Comparison of ENCODE assay signal across 16 mouse cellular contexts in genomic region chr5:31956336-31956735, GRCm38 (mm10).
A peak's percentile ranks its signal among the peaks of the same experiment; 100 is the strongest.
DNase-seq lines count a peak whose midpoint lies in the region; ATAC-seq and TF ChIP-seq lines count a peak whose summit lies in the region.
"Had no signal": no experiment of that assay in that cellular context is flagged by ENCODE, and none has a peak within 500 bp of the region (broad histone marks: within the 10 kb centered on the region; RNA-seq: fewer than 3 reads in every experiment).

No protein-coding gene starts in this region.

- H3K4me1 ChIP-seq in bone marrow, adult 2 months (ENCODE audit: control insufficient read depth, insufficient read depth, low read length), result no peaks in the 10 kb centered on the region; the same call in 1 of the 2 replicates
- peaks cover 4% of the 10 kb centered on the region; the same call in 1 of the 2 replicates for H3K4me1 ChIP-seq in intestine, embryonic 15.5 days (replicated peaks)
- H3K4me1 ChIP-seq in stomach, postnatal 0 days (replicated peaks; ENCODE audit: control insufficient read depth, insufficient read depth), result peaks cover 3% of the 10 kb centered on the region; the same call in 1 of the 2 replicates
- H3K4me1 ChIP-seq: hindbrain, embryonic 12.5 days; limb, embryonic 12.5 days had no signal

- WGBS in bone marrow, adult 2 months, result 59% methylated on average over 3 of the region's 3 CpGs
- WGBS in intestine, embryonic 15.5 days, result 96% methylated on average over 3 of the region's 3 CpGs
- 90% methylated on average over 3 of the region's 3 CpGs for WGBS in stomach, postnatal 0 days

- no peak for TF ChIP-seq POLR2A in bone marrow, adult 2 months (IDR thresholded peaks at IDR 0.05; ENCODE audit: borderline replicate concordance, control insufficient read depth, low read depth, low read length)

- peak overlapping the region; percentile 10; the same call in 1 of the 2 replicates for H3K27ac ChIP-seq in bone marrow, adult 2 months (ENCODE audit: control insufficient read depth, insufficient read depth, low read depth, low read length, poor library complexity)
- 0 out of 2 replicates have a peak overlapping the region, but pooled peaks have one; percentile 32 for H3K27ac ChIP-seq in intestine, embryonic 15.5 days
- H3K27ac ChIP-seq in stomach, postnatal 0 days (replicated peaks), result no peak overlapping the region
- H3K27ac ChIP-seq: heart, adult 2 months; hindbrain, embryonic 12.5 days; limb, embryonic 12.5 days; liver, embryonic 14.5 days; midbrain, embryonic 12.5 days had no signal

- TF ChIP-seq CTCF in bone marrow, adult 2 months (IDR thresholded peaks at IDR 0.05; ENCODE audit: control insufficient read depth, insufficient read depth, low read length), result no peak
- TF ChIP-seq CTCF in stomach, postnatal 0 days (IDR thresholded peaks at IDR 0.05; ENCODE audit: low read depth), result no peak

- ATAC-seq in intestine, embryonic 15.5 days, result no peak
- ATAC-seq in stomach, postnatal 0 days (ENCODE audit: low FRiP score, low TSS enrichment), result peak; percentile 56; the same call in 1 of the 2 replicates

- no peaks in the 10 kb centered on the region for H3K9me3 ChIP-seq in intestine, embryonic 15.5 days
- H3K9me3 ChIP-seq in stomach, postnatal 0 days (ENCODE audit: control insufficient read depth, low read length), result no peaks in the 10 kb centered on the region
- H3K9me3 ChIP-seq: G1E; hindbrain, embryonic 12.5 days; limb, embryonic 12.5 days; midbrain, embryonic 12.5 days had no signal

- no peaks in the 10 kb centered on the region for H3K36me3 ChIP-seq in intestine, embryonic 15.5 days
- H3K36me3 ChIP-seq in stomach, postnatal 0 days (ENCODE audit: control insufficient read depth, insufficient read depth, low read length), result no peaks in the 10 kb centered on the region
- H3K36me3 ChIP-seq: hindbrain, embryonic 12.5 days; limb, embryonic 12.5 days; midbrain, embryonic 12.5 days had no signal

- peak; percentile 35 for DNase-seq in thymus, postnatal 0 days (ENCODE audit: low spot score)
- no peak for DNase-seq in thymus, postnatal 10 days (ENCODE audit: low spot score in 2 of 2)
- DNase-seq in stomach, postnatal 0 days (ENCODE audit: low spot score), result no peak
- DNase-seq in cerebellum, postnatal 25 days, result no peak
- no peak for DNase-seq in kidney, postnatal 25 days
- DNase-seq: cerebellum, postnatal 10 days; heart, adult 2 months; kidney, adult 18-20 months; kidney, postnatal 10 days had no signal

- no peak for TF ChIP-seq EP300 in stomach, postnatal 0 days (optimal IDR thresholded peaks at IDR 0.05)

- H3K4me3 ChIP-seq in bone marrow, adult 2 months (replicated peaks; ENCODE audit: control insufficient read depth, low read depth, low read length), result no peak overlapping the region
- no peak overlapping the region for H3K4me3 ChIP-seq in intestine, embryonic 15.5 days (replicated peaks)
- no peak overlapping the region for H3K4me3 ChIP-seq in stomach, postnatal 0 days (ENCODE audit: low read depth, low read length)
- H3K4me3 ChIP-seq: heart, adult 2 months; hindbrain, embryonic 12.5 days; limb, embryonic 12.5 days; midbrain, embryonic 12.5 days had no signal

- H3K27me3 ChIP-seq in intestine, embryonic 15.5 days (replicated peaks), result no peaks in the 10 kb centered on the region
- H3K27me3 ChIP-seq in stomach, postnatal 0 days (ENCODE audit: control insufficient read depth, insufficient read depth, low read length), result no peaks in the 10 kb centered on the region
- H3K27me3 ChIP-seq: hindbrain, embryonic 12.5 days; limb, embryonic 12.5 days; midbrain, embryonic 12.5 days had no signal

- H3K4me2 ChIP-seq in intestine, embryonic 15.5 days (replicated peaks), result no peak overlapping the region
- no peak overlapping the region for H3K4me2 ChIP-seq in stomach, postnatal 0 days (replicated peaks; ENCODE audit: low read depth)
- H3K4me2 ChIP-seq: hindbrain, embryonic 12.5 days; limb, embryonic 12.5 days; midbrain, embryonic 12.5 days had no signal

- no peak overlapping the region for H3K9ac ChIP-seq in intestine, embryonic 15.5 days
- H3K9ac ChIP-seq in stomach, postnatal 0 days (ENCODE audit: low read length), result no peak overlapping the region
- H3K9ac ChIP-seq: hindbrain, embryonic 12.5 days; limb, embryonic 12.5 days; liver, embryonic 14.5 days; midbrain, embryonic 12.5 days had no signal
